Mouse (Mus musculus) myocyte (in vitro differentiated cells): ENCODE measurements around the gene Lamtor2. TPM values are rescaled to one million over a fixed set of nuclear protein-coding genes. Genes with fewer than 3 reads are reported as not detected.

Experiments
- H3K27me3 ChIP-seq: one replicate; pipeline ENCODE4 v1.6.1; 2011; ENCODE audit not compliant: control insufficient read depth, insufficient read depth, insufficient read length
- H3K36me3 ChIP-seq: one replicate; pipeline ENCODE4 v1.6.1; 2011; ENCODE audit not compliant: control insufficient read depth, insufficient read depth
- H3K4me2 ChIP-seq: one replicate; pipeline ENCODE4 v1.6.1; 2011; ENCODE audit warnings: low read depth, control low read depth
- H3K4me3 ChIP-seq: one replicate; pipeline ENCODE4 v1.5.1; 2011; ENCODE audit warnings: mild to moderate bottlenecking, control low read depth, moderate library complexity
- H3K79me2 ChIP-seq: one replicate; pipeline ENCODE4 v1.6.1; 2011; ENCODE audit not compliant: control insufficient read depth, insufficient read depth
- H3ac ChIP-seq: one replicate; pipeline ENCODE4 v1.6.1; 2011; ENCODE audit not compliant: control insufficient read depth, insufficient read length
- CEBPB ChIP-seq: IDR thresholded peaks from 2 replicates; pipeline ENCODE4 v1.6.1; 2011; ENCODE audit warnings: mild to moderate bottlenecking, moderate library complexity; ENCODE audit not compliant: poor library complexity, insufficient read depth, severe bottlenecking
- E2F4 ChIP-seq: IDR thresholded peaks from one replicate; pipeline ENCODE4 v1.6.1; 2011; ENCODE audit warnings: mild to moderate bottlenecking, control low read depth, moderate library complexity; ENCODE audit not compliant: insufficient read depth
- MAX ChIP-seq: IDR thresholded peaks from one replicate; pipeline ENCODE4 v1.6.1; 2011; ENCODE audit warnings: low read depth, mild to moderate bottlenecking, control low read depth
- MYOD1 ChIP-seq, 3 experiments: IDR thresholded peaks; one replicate each; pipeline ENCODE4 v1.6.1; 2011; ENCODE audit warnings: control low read depth in 2 of 3, low read depth in 2 of 3, mild to moderate bottlenecking in 2 of 3, moderate library complexity in 1 of 3; ENCODE audit not compliant: insufficient read length in 2 of 3, control insufficient read depth in 1 of 3
- MYOG ChIP-seq, 3 experiments: IDR thresholded peaks; one replicate each; pipeline ENCODE4 v1.6.1; 2011; ENCODE audit warnings: control low read depth in 2 of 3, low read depth in 2 of 3, mild to moderate bottlenecking in 2 of 3; ENCODE audit not compliant: insufficient read length in 2 of 3, control insufficient read depth in 1 of 3, insufficient read depth in 1 of 3
- POLR2A ChIP-seq: IDR thresholded peaks from one replicate; pipeline ENCODE4 v1.6.1; 2011; ENCODE audit warnings: low read depth, mild to moderate bottlenecking, control low read depth, moderate library complexity; ENCODE audit not compliant: insufficient read length
- POLR2AphosphoS2 ChIP-seq: IDR thresholded peaks from one replicate; pipeline ENCODE4 v1.6.1; 2011; ENCODE audit warnings: low read depth, control low read depth; ENCODE audit not compliant: insufficient read length
- REST ChIP-seq: IDR thresholded peaks from one replicate; pipeline ENCODE4 v1.6.1; 2011; ENCODE audit warnings: mild to moderate bottlenecking, control low read depth, moderate library complexity; ENCODE audit not compliant: insufficient read depth, insufficient read length
- SRF ChIP-seq: IDR thresholded peaks from one replicate; pipeline ENCODE4 v1.6.1; 2011; ENCODE audit warnings: low read depth; ENCODE audit not compliant: control insufficient read depth, insufficient read length
- TCF12 ChIP-seq: IDR thresholded peaks from one replicate; pipeline ENCODE4 v1.6.1; 2011; ENCODE audit warnings: mild to moderate bottlenecking, control low read depth; ENCODE audit not compliant: poor library complexity, insufficient read depth, severe bottlenecking
- TCF3 ChIP-seq: IDR thresholded peaks from one replicate; pipeline ENCODE4 v1.6.1; 2011; ENCODE audit warnings: low read depth, control low read depth; ENCODE audit not compliant: insufficient read length
- USF1 ChIP-seq: IDR thresholded peaks from one replicate; pipeline ENCODE4 v1.6.1; 2011; ENCODE audit warnings: low read depth, mild to moderate bottlenecking, control low read depth, moderate library complexity
- polyA plus RNA-seq: library from polyadenylated mRNA; unstranded; fragments of >200 nt; fragmentation: generic; extraction: Trizol; gene quantifications from one replicate; pipeline ENCODE4 v1.2.1, GENCODE M21; 2012; ENCODE audit warnings: missing spikeins

Gene Lamtor2
- polyA plus RNA-seq, 1 experiment: 165 TPM

- H3ac ChIP-seq: no peak overlapping the region
- H3K4me3 ChIP-seq: no peak overlapping the region
- peaks cover 41% of the 10 kb centered on the region for H3K36me3 ChIP-seq
- H3K4me2 ChIP-seq: no peak overlapping the region
- no peaks in the 10 kb centered on the region for H3K27me3 ChIP-seq
- TF ChIP-seq POLR2A: no peak
- TF ChIP-seq CEBPB: no peak
- TF ChIP-seq MYOG (IDR thresholded peaks at IDR 0.05; ENCODE audit: control insufficient read depth in 1 of 3, insufficient read depth in 1 of 3, insufficient read length in 2 of 3, low read depth in 2 of 3): no peak
- TF ChIP-seq USF1: no peak
- no peak for TF ChIP-seq TCF12
- TF ChIP-seq POLR2AphosphoS2: no peak
- TF ChIP-seq MYOD1 (IDR thresholded peaks at IDR 0.05; ENCODE audit: control insufficient read depth in 1 of 3, insufficient read length in 2 of 3, low read depth in 2 of 3): no peak
- TF ChIP-seq E2F4: no peak
- no peak for TF ChIP-seq REST
- TF ChIP-seq TCF3: no peak
- H3K79me2 ChIP-seq: no peaks in the 10 kb centered on the region
Measured at GRCm38 (mm10) chr3:88563442-88563841, 10.6 kb upstream of the Lamtor2 start.

GRCm38 (mm10) chr3:88561989-88562388 is 9.1 kb upstream of the Lamtor2 start:
- Histone ChIP-seq H3K36me3 (peaks cover 40% of the 10 kb centered on the region), H3K4me3 (no peak overlapping the region), H3K27me3 (no peaks in the 10 kb centered on the region), H3K79me2 (peaks cover 7% of the 10 kb centered on the region), H3K4me2 (peak overlapping the region; percentile 47), H3ac (no peak overlapping the region)
- no peak for TF ChIP-seq POLR2AphosphoS2
- TF ChIP-seq MYOD1 (IDR thresholded peaks at IDR 0.05; ENCODE audit: control insufficient read depth in 1 of 3, insufficient read length in 2 of 3, low read depth in 2 of 3): peak in 1 of 3 experiments; percentile 10
- TF ChIP-seq USF1: peak; percentile 53
- no peak for TF ChIP-seq TCF3
- TF ChIP-seq MYOG (IDR thresholded peaks at IDR 0.05; ENCODE audit: control insufficient read depth in 1 of 3, insufficient read depth in 1 of 3, insufficient read length in 2 of 3, low read depth in 2 of 3): peak in 1 of 3 experiments; percentile 51

- Histone ChIP-seq H3K36me3 (peaks cover 39% of the 10 kb centered on the region), H3K4me2 (no peak overlapping the region), H3ac (no peak overlapping the region), H3K79me2 (peaks cover 24% of the 10 kb centered on the region), H3K4me3 (no peak overlapping the region), H3K27me3 (no peaks in the 10 kb centered on the region)
- TF ChIP-seq SRF: no peak
- TF ChIP-seq MYOG (IDR thresholded peaks at IDR 0.05; ENCODE audit: control insufficient read depth in 1 of 3, insufficient read depth in 1 of 3, insufficient read length in 2 of 3, low read depth in 2 of 3): no peak
- TF ChIP-seq POLR2AphosphoS2: no peak
- no peak for TF ChIP-seq POLR2A
- TF ChIP-seq E2F4: no peak
- no peak for TF ChIP-seq MAX
- TF ChIP-seq USF1: no peak
Measured at GRCm38 (mm10) chr3:88559596-88559995, 6.7 kb upstream of the Lamtor2 start.

GRCm38 (mm10) chr3:88556616-88557015 is 3.7 kb upstream of the Lamtor2 start:
- TF ChIP-seq POLR2A: no peak
- no peak for TF ChIP-seq REST
- no peak for TF ChIP-seq TCF12
- TF ChIP-seq USF1: no peak
- TF ChIP-seq MYOD1 (IDR thresholded peaks at IDR 0.05; ENCODE audit: control insufficient read depth in 1 of 3, insufficient read length in 2 of 3, low read depth in 2 of 3): no peak
- TF ChIP-seq SRF: no peak
- TF ChIP-seq E2F4: no peak
- TF ChIP-seq MYOG (IDR thresholded peaks at IDR 0.05; ENCODE audit: control insufficient read depth in 1 of 3, insufficient read depth in 1 of 3, insufficient read length in 2 of 3, low read depth in 2 of 3): no peak
- no peak for TF ChIP-seq MAX
- no peak overlapping the region for H3K4me2 ChIP-seq
- H3ac ChIP-seq: no peak overlapping the region
- peaks cover 37% of the 10 kb centered on the region for H3K79me2 ChIP-seq
- no peak overlapping the region for H3K4me3 ChIP-seq
- no peaks in the 10 kb centered on the region for H3K27me3 ChIP-seq
- H3K36me3 ChIP-seq: peaks cover 30% of the 10 kb centered on the region

- H3K4me2 ChIP-seq: no peak overlapping the region
- no peak for TF ChIP-seq REST
- no peak for TF ChIP-seq POLR2A
- TF ChIP-seq MAX: no peak
- no peak for TF ChIP-seq TCF3
- TF ChIP-seq E2F4: no peak
- no peak for TF ChIP-seq MYOD1 (IDR thresholded peaks at IDR 0.05; ENCODE audit: control insufficient read depth in 1 of 3, insufficient read length in 2 of 3, low read depth in 2 of 3)
- TF ChIP-seq SRF: no peak
- TF ChIP-seq TCF12: no peak
- no peak for TF ChIP-seq CEBPB
- no peak for TF ChIP-seq POLR2AphosphoS2
- no peak for TF ChIP-seq USF1
Measured at GRCm38 (mm10) chr3:88555731-88556130, 2.9 kb upstream of the Lamtor2 start.

More at GRCm38 (mm10) chr3:88555731-88556130, 2.9 kb upstream of the Lamtor2 start:
- H3ac ChIP-seq: no peak overlapping the region
- no peaks in the 10 kb centered on the region for H3K27me3 ChIP-seq
- H3K4me3 ChIP-seq: peak overlapping the region; percentile 85
- H3K36me3 ChIP-seq: peaks cover 30% of the 10 kb centered on the region
- peaks cover 42% of the 10 kb centered on the region for H3K79me2 ChIP-seq
